Mouse (Mus musculus): ENCODE measurements at regions not wholly inside any gene's neighbourhood (a gene's known extent, or its start where the extent isn't known, plus 50 kb on each side); places are given as distances from the start of the nearest gene placed in this dataset.

GRCm38 (mm10) chr12:15698829-15699228, 117.9 kb downstream of the Trib2 start:
- TF ChIP-seq CTCF (IDR thresholded peaks at IDR 0.05; ENCODE audit: borderline replicate concordance, control insufficient read depth, extremely low read depth, insufficient read depth, low read length, poor library complexity), result no peak
- TF ChIP-seq POLR2A (IDR thresholded peaks at IDR 0.05; ENCODE audit: control insufficient read depth, extremely low read depth, insufficient read depth, low read length, poor library complexity), result no peak
